Comparison of ENCODE assay signal across 8 mouse cellular contexts in genomic region chr16:22310649-22311048, GRCm38 (mm10). TPM values are rescaled to one million over a fixed set of nuclear protein-coding genes. Genes with fewer than 3 reads are reported as not detected.
DNase-seq lines count a peak whose midpoint lies in the region; TF ChIP-seq lines count a peak whose summit lies in the region.

No protein-coding gene starts in this region.

- 7% methylated on average over 1 of the region's 1 CpGs for WGBS in olfactory bulb, adult 2 months

- peak; percentile 68 for TF ChIP-seq CTCF in gastrocnemius, adult 2 months (IDR thresholded peaks at IDR 0.05)
- 0 out of 2 replicates have a peak, but pooled peaks have one; percentile 20 for TF ChIP-seq CTCF in olfactory bulb, adult 2 months (IDR thresholded peaks at IDR 0.05; ENCODE audit: insufficient read depth, low read depth, low read length)

- no peak for TF ChIP-seq POLR2A in olfactory bulb, adult 2 months (IDR thresholded peaks at IDR 0.05; ENCODE audit: insufficient read depth, low read depth, low read length)

- H3K4me1 ChIP-seq in olfactory bulb, adult 2 months (ENCODE audit: control insufficient read depth, insufficient read depth, low read length): peaks cover 3% of the 10 kb centered on the region

- peak; percentile 35 for DNase-seq in gastrocnemius, adult 2 months
- no peak for DNase-seq in gastrocnemius, adult 8-10 months (ENCODE audit: low spot score in 2 of 2)
- peak; percentile 59 for DNase-seq in testis, postnatal 10 days (ENCODE audit: low spot score)
- no peak for DNase-seq in testis, postnatal 14 days (ENCODE audit: low spot score)
- peak; percentile 33 to 69 for DNase-seq in cerebellum, postnatal 25 days
- peak; percentile 61 for DNase-seq in kidney, postnatal 4 days
- DNase-seq in c-Kit-positive CD71-positive TER-119-positive erythroid progenitor cells, embryonic 14.5 days (ENCODE audit: low spot score): no peak

- no peak overlapping the region for H3K27ac ChIP-seq in gastrocnemius, adult 2 months
- no peak overlapping the region for H3K27ac ChIP-seq in olfactory bulb, adult 2 months (ENCODE audit: insufficient read depth, low read depth, low read length)

- H3K4me3 ChIP-seq in gastrocnemius, adult 2 months: no peak overlapping the region
- H3K4me3 ChIP-seq in olfactory bulb, adult 2 months (ENCODE audit: insufficient read depth, low read depth, low read length): no peak overlapping the region

- intact Hi-C loops in gastrocnemius, adult 2 months (cut with DNase I): loop anchor here (2.0 kb wide), 1 partner anchor 238 kb away; no protein-coding TSS in a partner anchor

RNA-seq across cellular contexts. Expression of gene Tra2b, which starts 44.8 kb away (rescaled TPM):
- total RNA-seq in gastrocnemius, adult 2 months (2021): 10 to 100 TPM; 34.7 to 36.8 TPM
- total RNA-seq in gastrocnemius, adult 8-10 months (2022): 10 to 100 TPM; 20.1 to 28.8 (median 26.1) TPM
- polyA plus RNA-seq in olfactory bulb, adult 2 months (2012; ENCODE audit: insufficient read depth, insufficient read length, low replicate concordance, missing spikeins): 169 TPM in 1 of 2 replicates, not detected in the other

Comparison
In these comparisons a context has a peak if more than half of its experiments do, and no peak if none do; other contexts are left out.
1. DNase-seq: peak in gastrocnemius, adult 2 months (single experiment), testis, postnatal 10 days (single experiment), cerebellum, postnatal 25 days (2 of 2) and kidney, postnatal 4 days (2 of 2); none in gastrocnemius, adult 8-10 months (0 of 2), testis, postnatal 14 days (single experiment) and c-Kit-positive CD71-positive TER-119-positive erythroid progenitor cells, embryonic 14.5 days (single experiment).